Comparison of ENCODE assay signal across 22 mouse cellular contexts in the genomic region with DNA sequence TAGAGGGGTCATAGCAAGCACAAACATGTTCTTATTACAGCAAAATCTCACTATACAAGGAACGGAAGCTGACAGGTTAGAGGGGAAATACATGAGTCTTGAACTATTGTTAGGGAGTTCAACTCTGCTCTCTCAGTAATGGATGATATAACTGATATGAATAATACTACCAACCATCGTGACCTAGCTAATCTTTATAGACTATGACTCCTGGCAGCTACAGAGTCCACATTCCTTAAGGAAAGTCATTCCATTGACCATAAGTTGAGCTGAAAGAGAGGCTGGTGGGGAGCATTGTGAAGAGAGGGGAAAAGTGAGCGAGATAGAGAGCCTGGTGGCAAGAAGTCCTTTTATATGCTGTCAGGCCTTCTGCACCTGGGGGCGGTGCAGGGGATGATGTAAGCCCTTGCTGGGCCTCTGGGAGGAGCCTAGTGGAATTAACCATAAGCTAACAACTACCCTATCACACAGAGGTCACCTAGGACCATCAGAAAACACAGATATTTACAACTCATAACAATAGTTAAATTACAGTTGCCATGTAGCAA.
A peak's percentile ranks its signal among the peaks of the same experiment; 100 is the strongest.
DNase-seq lines count a peak whose midpoint lies in the region; ATAC-seq lines count a peak whose summit lies in the region.
"Had no signal": no experiment of that assay in that cellular context is flagged by ENCODE, and none has a peak within 500 bp of the region (broad histone marks: within the 10 kb centered on the region; RNA-seq: fewer than 3 reads in every experiment).

No protein-coding gene starts in this region.

- DNase-seq in heart, adult 11 months = peak; percentile 54
- no peak for DNase-seq in layer of hippocampus, postnatal 36 days
- DNase-seq in yolk sac, embryonic 10.5 days (ENCODE audit: low spot score) = no peak
- DNase-seq: adrenal gland, adult 8-10 months; adrenal gland, postnatal 14 days; adrenal gland, postnatal 36 days; B cell, adult 2 months; cerebellum, adult 11-12 months; cerebellum, adult 2 months; cerebellum, adult 9-10 months; cerebellum, postnatal 25 days had no signal

- no peak overlapping the region for H3K27ac ChIP-seq in heart, embryonic 12.5 days (ENCODE audit: poor library complexity, severe bottlenecking)
- H3K27ac ChIP-seq in intestine, embryonic 16.5 days (ENCODE audit: low read length) = no peak overlapping the region
- H3K27ac ChIP-seq: embryonic facial prominence, embryonic 10.5 days; embryonic facial prominence, embryonic 12.5 days; forebrain, embryonic 13.5 days had no signal

- no peaks in the 10 kb centered on the region for H3K4me1 ChIP-seq in heart, embryonic 12.5 days (replicated peaks)
- no peaks in the 10 kb centered on the region for H3K4me1 ChIP-seq in intestine, embryonic 16.5 days (ENCODE audit: control insufficient read depth, insufficient read depth, low read length)
- H3K4me1 ChIP-seq: embryonic facial prominence, embryonic 10.5 days; embryonic facial prominence, embryonic 12.5 days; forebrain, embryonic 13.5 days had no signal

- no peaks in the 10 kb centered on the region for H3K36me3 ChIP-seq in heart, embryonic 12.5 days
- H3K36me3 ChIP-seq in intestine, embryonic 16.5 days (ENCODE audit: control insufficient read depth, insufficient read depth, low read length) = no peaks in the 10 kb centered on the region
- H3K36me3 ChIP-seq: embryonic facial prominence, embryonic 10.5 days; embryonic facial prominence, embryonic 12.5 days; G1E had no signal

- no peak for ATAC-seq in heart, embryonic 12.5 days (ENCODE audit: insufficient number of reproducible peaks, low FRiP score)
- ATAC-seq in granulocyte monocyte progenitor cell, adult 5-6 weeks (replicated peaks; ENCODE audit: poor library complexity, severe bottlenecking) = peak; percentile 71
- peak; percentile 85 for ATAC-seq in intestine, embryonic 16.5 days
- ATAC-seq in megakaryocyte progenitor cell, adult 5-6 weeks (replicated peaks; ENCODE audit: poor library complexity) = 0 out of 2 replicates have a peak, but pooled peaks have one; percentile 14
- ATAC-seq: activated CD4-positive, CD25-positive, alpha-beta regulatory T cell, adult 4 months; CD4-positive, CD25-positive, alpha-beta regulatory T cell, adult 4 months; forebrain, embryonic 13.5 days; Patski had no signal

- no peak overlapping the region for H3K4me2 ChIP-seq in heart, embryonic 12.5 days
- no peak overlapping the region for H3K4me2 ChIP-seq in intestine, embryonic 16.5 days (ENCODE audit: low read depth, low read length)
- H3K4me2 ChIP-seq: embryonic facial prominence, embryonic 12.5 days; forebrain, embryonic 13.5 days had no signal

- H3K4me3 ChIP-seq in heart, embryonic 12.5 days = no peak overlapping the region
- H3K4me3 ChIP-seq in intestine, embryonic 16.5 days (ENCODE audit: low read length) = no peak overlapping the region
- H3K4me3 ChIP-seq: embryonic facial prominence, embryonic 10.5 days; embryonic facial prominence, embryonic 12.5 days; forebrain, embryonic 13.5 days had no signal

- no peaks in the 10 kb centered on the region for H3K27me3 ChIP-seq in heart, embryonic 12.5 days (replicated peaks)
- no peaks in the 10 kb centered on the region for H3K27me3 ChIP-seq in intestine, embryonic 16.5 days (replicated peaks; ENCODE audit: control insufficient read depth, insufficient read depth, low read length)
- H3K27me3 ChIP-seq: embryonic facial prominence, embryonic 12.5 days; forebrain, embryonic 13.5 days; Patski had no signal

- H3K9me3 ChIP-seq in heart, embryonic 12.5 days (replicated peaks) = peaks cover 5% of the 10 kb centered on the region
- H3K9me3 ChIP-seq in intestine, embryonic 16.5 days (ENCODE audit: control insufficient read depth, low read length) = no peaks in the 10 kb centered on the region
- H3K9me3 ChIP-seq: embryonic facial prominence, embryonic 10.5 days; embryonic facial prominence, embryonic 12.5 days; forebrain, embryonic 13.5 days had no signal

- no peak overlapping the region for H3K9ac ChIP-seq in heart, embryonic 12.5 days
- H3K9ac ChIP-seq in intestine, embryonic 16.5 days (ENCODE audit: low read depth, low read length) = no peak overlapping the region
- H3K9ac ChIP-seq: embryonic facial prominence, embryonic 12.5 days; forebrain, embryonic 13.5 days had no signal

- WGBS in heart, embryonic 12.5 days = 76% methylated on average over 4 of the region's 4 CpGs
- WGBS in intestine, embryonic 16.5 days = 61% methylated on average over 4 of the region's 4 CpGs
